Mouse (Mus musculus) limb, embryonic 15.5 days (tissue): ENCODE measurements at regions not wholly inside any gene's neighbourhood (a gene's known extent, or its start where the extent isn't known, plus 50 kb on each side); places are given as distances from the start of the nearest gene placed in this dataset.
"Not testable (repeated sequence)": the region's sequence is repeated elsewhere in the genome, so short reads cannot be mapped to it uniquely, and the experiment has no call there.

ENCODE experiments used
- ATAC-seq: fragments of 200-750 bp; cut with Nextera tagmentation; 2 replicates; pipeline ENCODE4 v1.8.0; 2017; ENCODE audit warnings: low read depth, moderate TSS enrichment; ENCODE audit not compliant: insufficient number of reproducible peaks, low FRiP score, low TSS enrichment
- H3K27ac ChIP-seq: fragments of 300-500 bp; sonication (generic); 2 replicates; pipeline ENCODE4 v1.5.1; 2015; ENCODE audit warnings: moderate library complexity, mild to moderate bottlenecking, inconsistent platforms
- H3K27me3 ChIP-seq: fragments of 300-500 bp; sonication (generic); 2 replicates; pipeline ENCODE4 v1.6.1; 2015; ENCODE audit warnings: inconsistent platforms
- H3K36me3 ChIP-seq: fragments of 300-500 bp; sonication (generic); 2 replicates; pipeline ENCODE4 v1.6.1; 2015; ENCODE audit warnings: inconsistent platforms
- H3K4me1 ChIP-seq: fragments of 300-500 bp; sonication (generic); 2 replicates; pipeline ENCODE4 v1.6.1; 2015; ENCODE audit warnings: inconsistent platforms
- H3K4me2 ChIP-seq: fragments of 300-500 bp; sonication (generic); 2 replicates; pipeline ENCODE4 v1.6.1; 2015; ENCODE audit warnings: mild to moderate bottlenecking, inconsistent platforms
- H3K4me3 ChIP-seq: fragments of 300-500 bp; sonication (generic); 2 replicates; pipeline ENCODE4 v1.5.1; 2015; ENCODE audit warnings: mild to moderate bottlenecking, inconsistent platforms
- H3K9ac ChIP-seq: fragments of 300-500 bp; sonication (generic); 2 replicates; pipeline ENCODE4 v1.6.1; 2015; ENCODE audit warnings: inconsistent platforms
- H3K9me3 ChIP-seq: fragments of 300-500 bp; sonication (generic); 2 replicates; pipeline ENCODE4 v1.6.1; 2016; ENCODE audit warnings: inconsistent platforms
- WGBS: fragments of 180-500 bp; shearing (Covaris S2); methylation state at CpG from one replicate; pipeline ENCODE4 v1.1.7; 2015; 5-methylcytosine and 5-hydroxymethylcytosine counted together

- Histone ChIP-seq H3K9ac (no peak overlapping the region), H3K9me3 (no peaks in the 10 kb centered on the region), H3K36me3 (no peaks in the 10 kb centered on the region), H3K4me1 (no peaks in the 10 kb centered on the region), H3K4me2 (no peak overlapping the region), H3K27ac (no peak overlapping the region), H3K4me3 (no peak overlapping the region), H3K27me3 (no peaks in the 10 kb centered on the region)
- no peak for ATAC-seq
- 35% methylated on average over 2 of the region's 2 CpGs for WGBS
Observed at GRCm38 (mm10) chr15:42100730-42101129, 1966.6 kb downstream of the 9330182O14Rik start.

- H3K4me1 ChIP-seq = no peaks in the 10 kb centered on the region
- H3K4me2 ChIP-seq = no peak overlapping the region
- H3K27me3 ChIP-seq = no peaks in the 10 kb centered on the region
- no peaks in the 10 kb centered on the region for H3K36me3 ChIP-seq
- H3K27ac ChIP-seq = no peak overlapping the region
- no peaks in the 10 kb centered on the region for H3K9me3 ChIP-seq
- no peak overlapping the region for H3K9ac ChIP-seq
- ATAC-seq = no peak
- 38% methylated on average over 2 of the region's 2 CpGs for WGBS
- H3K4me3 ChIP-seq = no peak overlapping the region
Observed at GRCm38 (mm10) chr15:42104816-42105215, 1970.7 kb downstream of the 9330182O14Rik start.

- Histone ChIP-seq H3K9me3 (no peaks in the 10 kb centered on the region), H3K4me2 (no peak overlapping the region), H3K4me1 (no peaks in the 10 kb centered on the region), H3K9ac (no peak overlapping the region), H3K36me3 (no peaks in the 10 kb centered on the region), H3K27ac (no peak overlapping the region), H3K4me3 (no peak overlapping the region), H3K27me3 (no peaks in the 10 kb centered on the region)
- no peak for ATAC-seq
Observed at GRCm38 (mm10) chr15:42107106-42107505, 1972.9 kb downstream of the 9330182O14Rik start.

DNA sequence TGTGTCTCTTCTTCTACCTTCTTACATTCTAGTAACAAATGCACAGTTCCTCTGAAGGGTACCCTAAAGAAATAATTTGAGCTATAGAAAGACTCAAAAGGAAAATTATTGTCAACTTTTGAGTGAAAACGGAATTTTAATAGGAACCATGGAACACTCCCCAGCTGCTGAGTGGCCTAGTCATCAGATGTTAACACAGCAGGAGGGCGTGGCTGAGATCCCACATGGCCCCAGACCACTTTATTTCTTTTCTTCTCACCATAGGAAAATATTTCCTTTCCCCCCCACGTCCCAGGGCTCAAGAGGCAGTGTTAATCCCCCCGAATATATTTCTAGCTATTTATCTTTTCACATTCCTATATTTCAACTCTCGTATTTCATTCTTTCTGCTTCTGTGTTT is 1977.6 kb downstream of the 9330182O14Rik start:
- Histone ChIP-seq H3K4me1 (no peaks in the 10 kb centered on the region), H3K36me3 (no peaks in the 10 kb centered on the region), H3K4me2 (no peak overlapping the region), H3K4me3 (no peak overlapping the region), H3K27me3 (no peaks in the 10 kb centered on the region), H3K9me3 (no peaks in the 10 kb centered on the region), H3K27ac (no peak overlapping the region), H3K9ac (no peak overlapping the region)
- no peak for ATAC-seq
- 37% methylated on average over 5 of the region's 5 CpGs for WGBS

- Histone ChIP-seq H3K9me3 (no peaks in the 10 kb centered on the region), H3K27ac (no peak overlapping the region)
- 52% methylated on average over 1 of the region's 1 CpGs for WGBS
Observed at GRCm38 (mm10) chr15:42127471-42127870, 1993.3 kb downstream of the 9330182O14Rik start.

GRCm38 (mm10) chr15:42128976-42129375 is 1994.8 kb downstream of the 9330182O14Rik start:
- Histone ChIP-seq H3K9ac (no peak overlapping the region), H3K36me3 (no peaks in the 10 kb centered on the region), H3K9me3 (no peaks in the 10 kb centered on the region), H3K27me3 (no peaks in the 10 kb centered on the region), H3K4me3 (no peak overlapping the region), H3K4me2 (no peak overlapping the region), H3K27ac (no peak overlapping the region), H3K4me1 (no peaks in the 10 kb centered on the region)
- ATAC-seq = no peak
- WGBS = 82% methylated on average over 3 of the region's 3 CpGs

More at GRCm38 (mm10) chr15:42127471-42127870, 1993.3 kb downstream of the 9330182O14Rik start:
- Histone ChIP-seq H3K4me2 (no peak overlapping the region), H3K36me3 (no peaks in the 10 kb centered on the region), H3K9ac (no peak overlapping the region), H3K4me1 (no peaks in the 10 kb centered on the region), H3K27me3 (no peaks in the 10 kb centered on the region), H3K4me3 (no peak overlapping the region)
- ATAC-seq = no peak

DNA sequence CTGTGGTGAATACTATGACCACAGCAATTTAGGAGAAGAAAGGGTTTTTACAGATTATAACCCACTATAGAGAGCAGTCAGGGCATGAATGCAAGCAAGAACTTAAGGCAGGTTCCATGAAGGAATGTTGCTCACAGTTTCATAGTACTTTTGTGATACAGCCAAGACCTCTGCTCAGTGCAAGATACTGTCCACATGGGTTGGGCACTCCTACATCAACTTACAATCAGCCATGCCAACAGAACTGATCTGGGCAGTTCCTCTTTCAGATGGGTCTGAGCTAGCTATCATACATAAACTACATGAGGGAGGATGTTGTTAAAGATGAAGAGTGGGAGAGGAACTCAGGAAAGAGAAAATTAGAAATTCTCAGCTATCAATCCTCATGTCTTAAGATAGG is 2032.4 kb downstream of the 9330182O14Rik start:
- H3K4me1 ChIP-seq = no peaks in the 10 kb centered on the region
- no peak overlapping the region for H3K4me2 ChIP-seq
- no peak overlapping the region for H3K27ac ChIP-seq
- no peak for ATAC-seq
- no peaks in the 10 kb centered on the region for H3K36me3 ChIP-seq
- no peak overlapping the region for H3K4me3 ChIP-seq
- H3K9ac ChIP-seq = no peak overlapping the region
- no peaks in the 10 kb centered on the region for H3K27me3 ChIP-seq
- no peaks in the 10 kb centered on the region for H3K9me3 ChIP-seq

DNA sequence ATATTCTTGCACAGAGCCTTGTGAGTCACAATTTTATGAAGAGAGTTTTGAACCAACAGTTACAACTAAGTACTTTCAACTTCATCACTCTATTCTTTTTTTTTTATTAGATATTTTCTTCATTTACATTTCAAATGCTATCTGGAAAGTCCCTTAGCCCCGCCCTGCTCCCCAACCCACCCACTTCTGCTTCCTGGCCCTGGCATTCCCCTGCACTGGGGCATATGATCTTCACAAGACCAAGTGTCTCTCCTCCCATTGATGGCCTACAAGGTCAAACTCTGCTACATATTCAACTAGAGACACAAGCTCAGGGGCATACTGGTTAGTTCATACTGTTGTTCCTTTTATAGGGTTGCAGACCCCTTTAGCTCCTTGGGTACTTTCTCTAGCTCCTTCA is 2043.6 kb downstream of the 9330182O14Rik start:
- H3K9ac ChIP-seq, H3K4me1 ChIP-seq, ATAC-seq, H3K36me3 ChIP-seq, H3K27ac ChIP-seq, H3K9me3 ChIP-seq, H3K27me3 ChIP-seq, H3K4me2 ChIP-seq, H3K4me3 ChIP-seq: not testable (repeated sequence)
- 72% methylated on average over 1 of the region's 1 CpGs for WGBS

- H3K27me3 ChIP-seq = no peaks in the 10 kb centered on the region
- no peak overlapping the region for H3K4me2 ChIP-seq
- no peak overlapping the region for H3K27ac ChIP-seq
- no peak overlapping the region for H3K9ac ChIP-seq
- no peak for ATAC-seq
- H3K4me3 ChIP-seq = no peak overlapping the region
- no peaks in the 10 kb centered on the region for H3K4me1 ChIP-seq
- H3K9me3 ChIP-seq = no peaks in the 10 kb centered on the region
- 45% methylated on average over 5 of the region's 5 CpGs for WGBS
- H3K36me3 ChIP-seq = no peaks in the 10 kb centered on the region
Observed at GRCm38 (mm10) chr15:42207187-42207846, 2073.2 kb downstream of the 9330182O14Rik start.

DNA sequence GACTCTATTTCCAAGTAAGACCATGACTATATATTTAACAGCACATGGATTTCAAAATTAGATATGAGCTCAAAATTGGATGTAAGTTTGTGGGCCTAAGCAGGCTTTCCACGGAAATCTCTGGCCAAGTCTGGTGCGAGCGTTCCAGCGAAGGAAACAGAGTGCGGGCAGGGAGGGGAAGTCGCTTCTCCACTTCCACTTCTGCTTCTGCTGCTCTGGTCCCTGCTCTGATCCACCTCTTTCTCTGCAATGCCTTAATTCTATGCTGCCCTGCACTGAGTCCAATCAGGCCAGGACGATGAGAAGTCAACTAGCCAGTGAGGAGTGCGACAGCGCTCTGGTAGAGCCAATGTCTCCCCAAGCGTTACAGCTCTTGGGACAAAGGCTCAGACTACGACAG is 2085.3 kb downstream of the 9330182O14Rik start:
- Histone ChIP-seq H3K9me3 (no peaks in the 10 kb centered on the region), H3K4me1 (no peaks in the 10 kb centered on the region), H3K4me3 (no peak overlapping the region), H3K9ac (no peak overlapping the region), H3K4me2 (no peak overlapping the region), H3K36me3 (no peaks in the 10 kb centered on the region), H3K27me3 (no peaks in the 10 kb centered on the region), H3K27ac (no peak overlapping the region)
- no peak for ATAC-seq
- 87% methylated on average over 11 of the region's 11 CpGs for WGBS

DNA sequence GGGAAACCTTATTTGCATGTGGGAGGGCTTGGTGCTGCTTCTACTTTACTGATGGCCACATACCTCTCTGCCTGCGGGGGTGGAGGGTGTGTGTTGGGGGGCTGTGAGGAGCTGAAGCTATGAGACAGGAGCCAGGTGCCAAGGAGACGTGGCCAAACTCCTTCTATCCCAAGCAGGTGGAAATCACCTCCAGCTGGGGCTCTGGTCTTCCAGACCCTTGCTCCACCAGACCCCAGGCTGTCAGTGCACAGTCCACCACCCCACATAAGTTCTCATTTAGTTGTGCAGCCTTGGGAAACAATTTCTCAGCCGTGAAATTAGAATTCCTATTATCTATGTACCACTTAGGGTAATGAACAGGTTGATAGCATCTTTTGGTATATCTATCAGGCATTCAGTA is 2085.8 kb downstream of the 9330182O14Rik start:
- no peak overlapping the region for H3K9ac ChIP-seq
- H3K36me3 ChIP-seq = no peaks in the 10 kb centered on the region
- no peak for ATAC-seq
- no peak overlapping the region for H3K4me3 ChIP-seq
- WGBS = 70% methylated on average over 3 of the region's 3 CpGs
- no peaks in the 10 kb centered on the region for H3K27me3 ChIP-seq
- no peaks in the 10 kb centered on the region for H3K9me3 ChIP-seq
- no peak overlapping the region for H3K27ac ChIP-seq
- no peaks in the 10 kb centered on the region for H3K4me1 ChIP-seq
- H3K4me2 ChIP-seq = no peak overlapping the region

- Histone ChIP-seq H3K4me3 (no peak overlapping the region), H3K9ac (no peak overlapping the region), H3K4me2 (no peak overlapping the region), H3K27ac (no peak overlapping the region), H3K9me3 (no peaks in the 10 kb centered on the region), H3K27me3 (no peaks in the 10 kb centered on the region), H3K4me1 (no peaks in the 10 kb centered on the region), H3K36me3 (no peaks in the 10 kb centered on the region)
- 58% methylated on average over 1 of the region's 1 CpGs for WGBS
- ATAC-seq = no peak
Observed at GRCm38 (mm10) chr15:42225006-42225405, 2090.8 kb downstream of the 9330182O14Rik start.

DNA sequence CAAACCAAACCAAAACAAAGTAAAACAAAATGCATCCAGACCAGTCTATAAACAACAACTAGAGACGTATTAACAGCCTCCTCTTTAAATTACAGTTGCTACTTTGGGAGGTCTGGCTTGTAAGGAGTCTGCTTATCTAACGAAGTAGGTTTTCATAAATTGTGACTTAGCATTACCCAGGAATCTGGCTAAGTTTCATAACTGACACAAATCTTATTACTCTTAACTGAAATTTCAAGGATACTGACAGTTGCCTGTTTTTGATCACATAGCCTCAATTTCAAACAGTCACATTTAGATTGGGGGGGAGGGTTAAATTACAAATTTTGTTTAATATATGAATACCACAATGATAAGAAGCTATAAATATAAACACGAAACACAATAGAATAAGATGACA is 2097.5 kb downstream of the 9330182O14Rik start:
- H3K4me1 ChIP-seq = no peaks in the 10 kb centered on the region
- no peak for ATAC-seq
- H3K4me2 ChIP-seq = no peak overlapping the region
- H3K27me3 ChIP-seq = no peaks in the 10 kb centered on the region
- WGBS = 65% methylated on average over 3 of the region's 3 CpGs
- H3K9ac ChIP-seq = no peak overlapping the region
- no peaks in the 10 kb centered on the region for H3K36me3 ChIP-seq
- no peaks in the 10 kb centered on the region for H3K9me3 ChIP-seq
- no peak overlapping the region for H3K4me3 ChIP-seq
- no peak overlapping the region for H3K27ac ChIP-seq
